Mouse (Mus musculus): ENCODE measurements around the gene Cct7. TPM values are rescaled to one million over a fixed set of nuclear protein-coding genes. Genes with fewer than 3 reads are reported as not detected.

Gene Cct7
- 100 to 1,000 TPM; 203 to 224 TPM for total RNA-seq (2021)

- peak; percentile 99 to 100 for DNase-seq (ENCODE audit: low spot score in 2 of 2)
- intact Hi-C loops (cut with DNase I): loop anchor here (1.0 to 5.0 kb wide), 3 partner anchors 19 to 136 kb away; partner anchors contain the start of genes Alms1 and Fbxo41
Observed at GRCm38 (mm10) chr6:85450697-85451663, at the start of gene Cct7. Gene Cct7 (plus strand): TSS chr6:85451514.

- intact Hi-C loops (cut with DNase I): no loop called here
- DNase-seq (ENCODE audit: low spot score in 2 of 2): no peak
Observed at GRCm38 (mm10) chr6:85402613-85403012, 48.7 kb upstream of the Cct7 start.

GRCm38 (mm10) chr6:85403039-85403438 is 48.3 kb upstream of the Cct7 start:
- intact Hi-C loops (cut with DNase I): no loop called here
- DNase-seq (ENCODE audit: low spot score in 2 of 2): no peak

GRCm38 (mm10) chr6:85409003-85409402 is 42.3 kb upstream of the Cct7 start:
- intact Hi-C loops (cut with DNase I): loop anchor here (5.0 kb wide), 1 partner anchor 247 kb away; no protein-coding TSS in a partner anchor

GRCm38 (mm10) chr6:85410771-85411273 is 40.5 kb upstream of the Cct7 start:
- peak; percentile 26 to 38 for DNase-seq (ENCODE audit: low spot score in 2 of 2)
- intact Hi-C loops (cut with DNase I): loop anchor here (5.0 kb wide), 1 partner anchor 259 kb away; no protein-coding TSS in a partner anchor

More at GRCm38 (mm10) chr6:85409003-85409402, 42.3 kb upstream of the Cct7 start:
- DNase-seq (ENCODE audit: low spot score in 2 of 2): no peak

GRCm38 (mm10) chr6:85415829-85416228 is 35.5 kb upstream of the Cct7 start:
- no peak for DNase-seq (ENCODE audit: low spot score in 2 of 2)
- intact Hi-C loops (cut with DNase I): no loop called here

GRCm38 (mm10) chr6:85419150-85419549 is 32.2 kb upstream of the Cct7 start:
- no peak for DNase-seq (ENCODE audit: low spot score in 2 of 2)
- intact Hi-C loops (cut with DNase I): no loop called here

GRCm38 (mm10) chr6:85423836-85424379 is 27.4 kb upstream of the Cct7 start, which contains the start of gene Noto:
Gene Noto (plus strand): TSS chr6:85423886.
- no peak for DNase-seq (ENCODE audit: low spot score in 2 of 2)
- intact Hi-C loops (cut with DNase I): no loop called here

- no peak for DNase-seq (ENCODE audit: low spot score in 2 of 2)
- intact Hi-C loops (cut with DNase I): no loop called here
Observed at GRCm38 (mm10) chr6:85431274-85431841, 20.0 kb upstream of the Cct7 start.

- intact Hi-C loops (cut with DNase I): loop anchor here (1.0 kb wide), 1 partner anchor 19 kb away; the partner anchor contains the start of genes Cct7 and Pradc1
- DNase-seq (ENCODE audit: low spot score in 2 of 2): peak; percentile 79 to 84
Observed at GRCm38 (mm10) chr6:85431842-85432431, 19.4 kb upstream of the Cct7 start, which contains the start of gene Smyd5. Gene Smyd5 (plus strand): TSS chr6:85431989.

- DNase-seq (ENCODE audit: low spot score in 2 of 2): no peak
- intact Hi-C loops (cut with DNase I): no loop called here
Observed at GRCm38 (mm10) chr6:85433865-85434264, 17.4 kb upstream of the Cct7 start.

- DNase-seq (ENCODE audit: low spot score in 2 of 2): no peak
- intact Hi-C loops (cut with DNase I): no loop called here
Observed at GRCm38 (mm10) chr6:85436204-85436603, 15.1 kb upstream of the Cct7 start.

GRCm38 (mm10) chr6:85436631-85437030 is 14.7 kb upstream of the Cct7 start:
- intact Hi-C loops (cut with DNase I): no loop called here
- no peak for DNase-seq (ENCODE audit: low spot score in 2 of 2)

- DNase-seq (ENCODE audit: low spot score in 2 of 2): no peak
- intact Hi-C loops (cut with DNase I): no loop called here
Observed at GRCm38 (mm10) chr6:85441142-85441541, 10.2 kb upstream of the Cct7 start.

- DNase-seq (ENCODE audit: low spot score in 2 of 2): no peak
- intact Hi-C loops (cut with DNase I): no loop called here
Observed at GRCm38 (mm10) chr6:85443488-85444233, 7.7 kb upstream of the Cct7 start.

GRCm38 (mm10) chr6:85444266-85444965 is 6.9 kb upstream of the Cct7 start:
- DNase-seq (ENCODE audit: low spot score in 2 of 2): no peak
- intact Hi-C loops (cut with DNase I): no loop called here

GRCm38 (mm10) chr6:85445286-85445685 is 6.0 kb upstream of the Cct7 start:
- intact Hi-C loops (cut with DNase I): no loop called here
- no peak for DNase-seq (ENCODE audit: low spot score in 2 of 2)

GRCm38 (mm10) chr6:85447351-85447750 is 4.0 kb upstream of the Cct7 start:
- no peak for DNase-seq (ENCODE audit: low spot score in 2 of 2)
- intact Hi-C loops (cut with DNase I): no loop called here
